Mouse (Mus musculus): ENCODE measurements at regions not wholly inside any gene's neighbourhood (a gene's known extent, or its start where the extent isn't known, plus 50 kb on each side); places are given as distances from the start of the nearest gene placed in this dataset.

DNA sequence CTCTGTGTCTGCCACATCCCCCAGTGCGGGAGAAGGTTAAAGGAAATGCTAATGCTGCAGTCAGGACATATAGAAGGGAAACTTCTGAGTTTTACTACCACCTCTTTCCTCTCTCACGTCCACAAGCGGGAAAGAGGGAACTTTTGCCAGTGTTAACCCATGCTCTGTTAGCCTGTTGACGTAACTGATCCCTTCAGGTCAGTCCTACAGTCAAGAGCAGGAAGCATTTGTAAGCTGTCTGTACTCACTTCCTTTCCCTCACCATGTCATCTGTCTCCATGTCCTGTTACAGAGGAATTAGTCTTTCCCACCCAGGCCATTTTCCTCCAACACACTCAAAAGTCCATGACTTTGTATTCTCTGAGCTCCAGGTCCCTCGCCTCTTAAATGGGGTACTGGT lies 62.5 kb upstream of the 1700025G04Rik start:
- Histone ChIP-seq H3K4me1 (ENCODE audit: control insufficient read depth, insufficient read depth, low read length) (no peaks in the 10 kb centered on the region), H3K27me3 (ENCODE audit: control insufficient read depth, insufficient read depth, low read length, poor library complexity, severe bottlenecking) (no peaks in the 10 kb centered on the region), H3K36me3 (ENCODE audit: control insufficient read depth, insufficient read depth, low read length, poor library complexity, severe bottlenecking) (no peaks in the 10 kb centered on the region), H3K4me3 (ENCODE audit: low read depth, low read length) (no peak overlapping the region), H3K27ac (ENCODE audit: insufficient read depth, low read length) (no peak overlapping the region), H3K9ac (ENCODE audit: low read depth, poor library complexity, severe bottlenecking) (no peak overlapping the region), H3K9me3 (replicated peaks; ENCODE audit: control insufficient read depth, insufficient read depth, low read length, poor library complexity, severe bottlenecking) (no peaks in the 10 kb centered on the region)
- no peak for TF ChIP-seq EP300 (IDR thresholded peaks at IDR 0.05; ENCODE audit: insufficient read depth, low read depth, low read length)
- no peak for TF ChIP-seq CTCF (IDR thresholded peaks at IDR 0.05; ENCODE audit: low read depth, low read length)
- no peak for TF ChIP-seq POLR2A (IDR thresholded peaks at IDR 0.05; ENCODE audit: insufficient read depth, low read length)

DNA sequence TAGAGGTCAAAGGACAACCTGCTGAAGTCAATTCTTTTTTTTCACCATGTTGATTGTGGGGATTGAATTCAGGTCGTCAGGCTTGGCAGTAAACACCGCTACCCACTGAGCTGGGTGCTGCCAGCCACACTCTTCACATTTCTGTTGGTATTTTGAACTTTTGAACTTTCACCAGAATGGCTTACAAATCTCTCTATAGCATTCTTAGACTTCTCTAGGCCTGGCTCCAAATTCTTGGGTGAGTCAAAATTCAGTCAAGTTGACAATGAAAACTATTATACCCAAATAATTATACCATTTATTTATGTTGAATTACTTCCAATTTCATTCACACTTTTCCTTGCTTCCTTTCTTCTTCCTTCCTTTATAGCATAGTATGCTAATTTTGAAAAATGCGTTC lies 58.8 kb upstream of the 1700025G04Rik start:
- Histone ChIP-seq H3K4me1 (ENCODE audit: control insufficient read depth, insufficient read depth, low read length) (no peaks in the 10 kb centered on the region), H3K27ac (ENCODE audit: insufficient read depth, low read length) (no peak overlapping the region), H3K36me3 (ENCODE audit: control insufficient read depth, insufficient read depth, low read length, poor library complexity, severe bottlenecking) (no peaks in the 10 kb centered on the region), H3K9ac (ENCODE audit: low read depth, poor library complexity, severe bottlenecking) (no peak overlapping the region), H3K27me3 (ENCODE audit: control insufficient read depth, insufficient read depth, low read length, poor library complexity, severe bottlenecking) (no peaks in the 10 kb centered on the region), H3K4me3 (ENCODE audit: low read depth, low read length) (no peak overlapping the region), H3K9me3 (replicated peaks; ENCODE audit: control insufficient read depth, insufficient read depth, low read length, poor library complexity, severe bottlenecking) (no peaks in the 10 kb centered on the region; the same call in 1 of the 2 replicates)
- no peak for TF ChIP-seq CTCF (IDR thresholded peaks at IDR 0.05; ENCODE audit: low read depth, low read length)
- no peak for TF ChIP-seq EP300 (IDR thresholded peaks at IDR 0.05; ENCODE audit: insufficient read depth, low read depth, low read length)
- TF ChIP-seq POLR2A (IDR thresholded peaks at IDR 0.05; ENCODE audit: insufficient read depth, low read length): no peak

DNA sequence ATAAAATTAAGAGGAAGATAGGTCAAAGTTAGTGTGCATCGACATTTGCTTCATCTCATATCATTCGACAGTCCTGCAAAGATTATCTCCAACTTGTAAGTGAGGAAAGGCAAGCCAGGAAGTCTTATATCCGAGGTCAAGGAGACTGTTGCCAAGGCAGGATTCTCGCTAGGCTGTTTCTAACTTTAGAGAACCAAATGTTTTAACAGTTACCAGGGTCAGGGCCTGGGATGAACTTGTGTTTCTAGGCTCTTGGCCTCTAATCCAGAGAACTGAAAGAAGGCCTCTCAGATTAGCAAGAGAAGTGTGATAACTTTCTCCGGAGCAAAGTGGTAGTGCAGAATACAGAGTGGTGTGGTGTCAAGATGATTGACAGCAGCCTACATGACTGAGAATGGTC lies 50.2 kb upstream of the 1700025G04Rik start:
- Histone ChIP-seq H3K4me3 (ENCODE audit: low read depth, low read length) (no peak overlapping the region), H3K27ac (ENCODE audit: insufficient read depth, low read length) (no peak overlapping the region), H3K36me3 (ENCODE audit: control insufficient read depth, insufficient read depth, low read length, poor library complexity, severe bottlenecking) (no peaks in the 10 kb centered on the region), H3K4me1 (ENCODE audit: control insufficient read depth, insufficient read depth, low read length) (no peaks in the 10 kb centered on the region), H3K9me3 (replicated peaks; ENCODE audit: control insufficient read depth, insufficient read depth, low read length, poor library complexity, severe bottlenecking) (no peaks in the 10 kb centered on the region), H3K27me3 (ENCODE audit: control insufficient read depth, insufficient read depth, low read length, poor library complexity, severe bottlenecking) (no peaks in the 10 kb centered on the region), H3K9ac (ENCODE audit: low read depth, poor library complexity, severe bottlenecking) (no peak overlapping the region)
- no peak for TF ChIP-seq CTCF (IDR thresholded peaks at IDR 0.05; ENCODE audit: low read depth, low read length)
- no peak for TF ChIP-seq POLR2A (IDR thresholded peaks at IDR 0.05; ENCODE audit: insufficient read depth, low read length)
- no peak for TF ChIP-seq EP300 (IDR thresholded peaks at IDR 0.05; ENCODE audit: insufficient read depth, low read depth, low read length)

Measured in ES-Bruce4 (cell line).